Mouse (Mus musculus) cerebral cortex, adult 2 months (tissue): ENCODE measurements around the gene Gm11565.

Source experiments
- WGBS: fragments of 180-500 bp; shearing (Covaris S2); methylation state at CpG from one replicate; pipeline ENCODE4 v1.1.7; 2018; 5-methylcytosine and 5-hydroxymethylcytosine counted together

The Gm11565 gene

GRCm38 (mm10) chr11:99914451-99914850, at the start of gene Gm11565:
TSS of gene Gm11565 (plus strand) at chr11:99914751.
- WGBS = 95% methylated on average over 3 of the region's 3 CpGs

GRCm38 (mm10) chr11:99873089-99873488, 41.5 kb upstream of the Gm11565 start, which contains the start of gene Krtap9-1:
TSS of gene Krtap9-1 (plus strand) at chr11:99873389.
- 26% methylated on average over 1 of the region's 1 CpGs for WGBS

- 58% methylated on average over 1 of the region's 1 CpGs for WGBS
These were observed 35.7 kb upstream of the Gm11565 start, which contains the start of gene Gm11567 for GRCm38 (mm10) chr11:99878887-99879286. TSS of gene Gm11567 (plus strand) at chr11:99879187.

- WGBS = 88% methylated on average over 2 of the region's 2 CpGs
These were observed 6.9 kb upstream of the Gm11565 start, which contains the start of gene Krtap31-1 for GRCm38 (mm10) chr11:99907620-99908019. TSS of gene Krtap31-1 (plus strand) at chr11:99907920.

GRCm38 (mm10) chr11:99935991-99936390, 21.4 kb downstream of the Gm11565 start, which contains the start of gene Krtap31-2:
TSS of gene Krtap31-2 (plus strand) at chr11:99936291.
- WGBS = 96% methylated on average over 1 of the region's 1 CpGs

GRCm38 (mm10) chr11:99937751-99938264, 23.3 kb downstream of the Gm11565 start:
- whole genome bisulfite sequencing = 85% methylated on average over 9 of the region's 9 CpGs

GRCm38 (mm10) chr11:99948175-99948574, 33.6 kb downstream of the Gm11565 start, which contains the start of gene Krtap9-5:
TSS of gene Krtap9-5 (plus strand) at chr11:99948475.
- WGBS = 93% methylated on average over 2 of the region's 2 CpGs

- 65% methylated on average over 6 of the region's 6 CpGs for WGBS
These were observed 49.7 kb downstream of the Gm11565 start for GRCm38 (mm10) chr11:99964213-99964612.
